Mouse (Mus musculus) heart, embryonic 11.5 days (tissue): ENCODE results near the gene Rras2. TPM values are rescaled to one million over a fixed set of nuclear protein-coding genes. Genes with fewer than 3 reads are reported as not detected.

Experiments
- ATAC-seq: fragments of 200-750 bp; cut with Nextera tagmentation; replicated peaks from 2 replicates; pipeline ENCODE4 v1.8.0; 2017; ENCODE audit warnings: moderate library complexity; ENCODE audit not compliant: insufficient number of reproducible peaks, low FRiP score, low TSS enrichment
- H3K27ac ChIP-seq: fragments of 300-500 bp; sonication (generic); 2 replicates; pipeline ENCODE4 v1.5.1; 2014; ENCODE audit warnings: mild to moderate bottlenecking, low read depth, low read length
- H3K27me3 ChIP-seq: fragments of 300-500 bp; sonication (generic); 2 replicates; pipeline ENCODE4 v1.6.1; 2014; ENCODE audit warnings: mild to moderate bottlenecking, low read length, mixed read lengths; ENCODE audit not compliant: control insufficient read depth, insufficient read depth
- H3K36me3 ChIP-seq: fragments of 300-500 bp; sonication (generic); 2 replicates; pipeline ENCODE4 v1.6.1; 2014; ENCODE audit warnings: mild to moderate bottlenecking, low read length, moderate library complexity, mixed read lengths; ENCODE audit not compliant: control insufficient read depth, insufficient read depth
- H3K4me1 ChIP-seq: fragments of 300-500 bp; sonication (generic); 2 replicates; pipeline ENCODE4 v1.6.1; 2014; ENCODE audit warnings: low read length; ENCODE audit not compliant: control insufficient read depth, insufficient read depth
- H3K4me2 ChIP-seq: fragments of 300-500 bp; sonication (generic); 2 replicates; pipeline ENCODE4 v1.6.1; 2014; ENCODE audit warnings: mild to moderate bottlenecking, moderate library complexity
- H3K4me3 ChIP-seq: fragments of 300-500 bp; sonication (generic); 2 replicates; pipeline ENCODE4 v1.5.1; 2014; ENCODE audit warnings: low read depth, low read length
- H3K9ac ChIP-seq: fragments of 300-500 bp; sonication (generic); 2 replicates; pipeline ENCODE4 v1.6.1; 2014; ENCODE audit warnings: mild to moderate bottlenecking, low read depth, low read length, moderate library complexity
- H3K9me3 ChIP-seq: fragments of 300-500 bp; sonication (generic); replicated peaks from 2 replicates; pipeline ENCODE4 v1.6.1; 2016; ENCODE audit warnings: low read length; ENCODE audit not compliant: control insufficient read depth
- WGBS: fragments of 180-500 bp; shearing (Covaris S2); extraction: QIAGEN DNeasy Blood & Tissue Kit; methylation state at CpG from one replicate; pipeline ENCODE4 v1.1.7; 2014; ENCODE audit not compliant: insufficient replicate concordance; 5-methylcytosine and 5-hydroxymethylcytosine counted together
- polyA plus RNA-seq: library from polyadenylated mRNA; unstranded; fragments of >200 nt; fragmentation: Nextera tagmentation; extraction: Ambion mirVana; gene quantifications from 2 replicates; pipeline ENCODE4 v1.2.1, GENCODE M21; 2014

Gene Rras2
- polyA plus RNA-seq, 1 experiment from 2014 or later: 53.9 TPM

GRCm38 (mm10) chr7:114087986-114088385 lies 29.6 kb downstream of the Rras2 start:
- no peaks in the 10 kb centered on the region for H3K36me3 ChIP-seq
- H3K9me3 ChIP-seq: no peaks in the 10 kb centered on the region
- peak overlapping the region; percentile 22 for H3K4me2 ChIP-seq
- WGBS: 32% methylated on average over 11 of the region's 11 CpGs
- H3K4me3 ChIP-seq: no peak overlapping the region
- no peak for ATAC-seq
- 0 out of 2 replicates have a peak overlapping the region, but pooled peaks have one; percentile 22 for H3K9ac ChIP-seq
- H3K4me1 ChIP-seq: peaks cover 52% of the 10 kb centered on the region
- H3K27me3 ChIP-seq: no peaks in the 10 kb centered on the region
- 0 out of 2 replicates have a peak overlapping the region, but pooled peaks have one; percentile 15 for H3K27ac ChIP-seq

GRCm38 (mm10) chr7:114087341-114087740 lies 30.2 kb downstream of the Rras2 start:
- no peak for ATAC-seq
- Histone ChIP-seq H3K27me3 (no peaks in the 10 kb centered on the region), H3K36me3 (no peaks in the 10 kb centered on the region), H3K4me2 (peak overlapping the region; percentile 22; the same call in 1 of the 2 replicates), H3K4me1 (peaks cover 53% of the 10 kb centered on the region), H3K4me3 (no peak overlapping the region), H3K27ac (no peak overlapping the region), H3K9ac (no peak overlapping the region), H3K9me3 (no peaks in the 10 kb centered on the region)
- WGBS: 40% methylated on average over 6 of the region's 6 CpGs

GRCm38 (mm10) chr7:114086021-114086710 lies 31.4 kb downstream of the Rras2 start:
- no peak overlapping the region for H3K4me2 ChIP-seq
- ATAC-seq: no peak
- no peaks in the 10 kb centered on the region for H3K9me3 ChIP-seq
- H3K4me1 ChIP-seq: peaks cover 52% of the 10 kb centered on the region
- H3K4me3 ChIP-seq: no peak overlapping the region
- H3K9ac ChIP-seq: no peak overlapping the region
- no peaks in the 10 kb centered on the region for H3K36me3 ChIP-seq
- H3K27ac ChIP-seq: no peak overlapping the region
- no peaks in the 10 kb centered on the region for H3K27me3 ChIP-seq
- 56% methylated on average over 6 of the region's 6 CpGs for WGBS

GRCm38 (mm10) chr7:114083760-114084159 lies 33.8 kb downstream of the Rras2 start:
- WGBS: 67% methylated on average over 3 of the region's 3 CpGs

GRCm38 (mm10) chr7:114083088-114083487 lies 34.5 kb downstream of the Rras2 start:
- Histone ChIP-seq H3K9ac (no peak overlapping the region), H3K27ac (no peak overlapping the region), H3K4me1 (peaks cover 27% of the 10 kb centered on the region), H3K4me3 (no peak overlapping the region), H3K9me3 (no peaks in the 10 kb centered on the region), H3K27me3 (no peaks in the 10 kb centered on the region), H3K36me3 (no peaks in the 10 kb centered on the region), H3K4me2 (no peak overlapping the region)
- WGBS: 66% methylated on average over 2 of the region's 2 CpGs
- ATAC-seq: no peak

More at GRCm38 (mm10) chr7:114083760-114084159, 33.8 kb downstream of the Rras2 start:
- Histone ChIP-seq H3K27ac (no peak overlapping the region), H3K4me1 (peaks cover 32% of the 10 kb centered on the region), H3K9ac (no peak overlapping the region), H3K9me3 (no peaks in the 10 kb centered on the region), H3K27me3 (no peaks in the 10 kb centered on the region), H3K4me3 (no peak overlapping the region), H3K36me3 (no peaks in the 10 kb centered on the region), H3K4me2 (no peak overlapping the region)
- ATAC-seq: no peak

GRCm38 (mm10) chr7:114081633-114082420 lies 35.8 kb downstream of the Rras2 start:
- peaks cover 16% of the 10 kb centered on the region for H3K4me1 ChIP-seq

GRCm38 (mm10) chr7:114080250-114080649 lies 37.3 kb downstream of the Rras2 start:
- no peak overlapping the region for H3K9ac ChIP-seq
- no peaks in the 10 kb centered on the region for H3K9me3 ChIP-seq
- 62% methylated on average over 5 of the region's 5 CpGs for WGBS
- H3K27ac ChIP-seq: peak overlapping the region; percentile 29
- ATAC-seq: 0 out of 2 replicates have a peak, but pooled peaks have one; percentile 52
- peaks cover 9% of the 10 kb centered on the region for H3K4me1 ChIP-seq
- H3K36me3 ChIP-seq: no peaks in the 10 kb centered on the region; the same call in 1 of the 2 replicates
- H3K4me2 ChIP-seq: no peak overlapping the region
- H3K27me3 ChIP-seq: no peaks in the 10 kb centered on the region
- no peak overlapping the region for H3K4me3 ChIP-seq

More at GRCm38 (mm10) chr7:114081633-114082420, 35.8 kb downstream of the Rras2 start:
- Histone ChIP-seq H3K36me3 (no peaks in the 10 kb centered on the region), H3K9ac (no peak overlapping the region), H3K4me3 (no peak overlapping the region), H3K27me3 (no peaks in the 10 kb centered on the region), H3K4me2 (no peak overlapping the region), H3K9me3 (no peaks in the 10 kb centered on the region), H3K27ac (no peak overlapping the region)
- ATAC-seq: no peak
- WGBS: 80% methylated on average over 21 of the region's 21 CpGs

- Histone ChIP-seq H3K27ac (no peak overlapping the region), H3K27me3 (no peaks in the 10 kb centered on the region), H3K9me3 (no peaks in the 10 kb centered on the region), H3K4me3 (no peak overlapping the region), H3K4me1 (peaks cover 9% of the 10 kb centered on the region), H3K36me3 (no peaks in the 10 kb centered on the region; the same call in 1 of the 2 replicates), H3K4me2 (no peak overlapping the region), H3K9ac (no peak overlapping the region)
- WGBS: 91% methylated on average over 4 of the region's 4 CpGs
- ATAC-seq: no peak
Measured at GRCm38 (mm10) chr7:114079343-114079742, 38.2 kb downstream of the Rras2 start.
